Mouse (Mus musculus): ENCODE results near the gene 4930590J08Rik. TPM values are rescaled to one million over a fixed set of nuclear protein-coding genes. Genes with fewer than 3 reads are reported as not detected.
"Not testable (repeated sequence)": the region's sequence is repeated elsewhere in the genome, so short reads cannot be mapped to it uniquely, and the experiment has no call there.

Gene 4930590J08Rik
- 0.22 TPM in 2 replicates for polyA plus RNA-seq (2012; rRNA removed)

- not testable (repeated sequence) for H3K4me3 ChIP-seq (replicated peaks; ENCODE audit: extremely low read depth, low read depth, low read length); DNase-seq; H3K4me1 ChIP-seq (ENCODE audit: control insufficient read depth, insufficient read depth, low read length)
- 97% methylated on average over 2 of the region's 2 CpGs for WGBS
Measured at GRCm38 (mm10) chr6:91902509-91902908, at the start of gene 4930590J08Rik. Gene 4930590J08Rik, plus strand, starts transcription at chr6:91902809.

GRCm38 (mm10) chr6:91858339-91858738, 44.3 kb upstream of the 4930590J08Rik start:
- no peak for DNase-seq

DNA sequence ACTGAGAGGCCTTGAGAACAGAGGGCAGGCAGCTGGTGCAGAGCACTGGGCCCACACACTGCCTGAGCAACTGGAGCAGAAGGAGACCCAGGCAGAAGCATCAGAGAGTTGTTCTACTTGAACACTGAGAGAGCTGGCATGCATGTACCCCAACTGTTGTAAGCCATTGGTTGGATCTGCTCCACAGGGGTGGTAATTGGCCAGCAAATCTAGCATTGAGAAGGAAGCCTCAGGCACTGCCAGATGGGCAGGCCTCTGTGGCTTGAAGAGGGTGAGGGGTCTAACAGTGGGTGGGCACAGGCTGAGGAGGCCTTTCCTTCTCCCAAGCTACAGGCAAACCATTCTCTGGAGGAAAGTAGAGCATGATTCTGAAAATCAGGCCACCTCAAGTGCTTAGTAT, 39.8 kb upstream of the 4930590J08Rik start:
- Histone ChIP-seq H3K4me3 (replicated peaks; ENCODE audit: extremely low read depth, low read depth, low read length) (no peak overlapping the region), H3K4me1 (ENCODE audit: control insufficient read depth, insufficient read depth, low read length) (no peaks in the 10 kb centered on the region)
- TF ChIP-seq POLR2A (IDR thresholded peaks at IDR 0.05; ENCODE audit: borderline replicate concordance, extremely low read depth, low read depth, low read length), result no peak
- no peak for TF ChIP-seq CTCF (IDR thresholded peaks at IDR 0.05; ENCODE audit: insufficient read depth, low read length)
- DNase-seq, result no peak

More at GRCm38 (mm10) chr6:91858339-91858738, 44.3 kb upstream of the 4930590J08Rik start:
- WGBS, result 51% methylated on average over 5 of the region's 5 CpGs
- TF ChIP-seq CTCF (IDR thresholded peaks at IDR 0.05; ENCODE audit: insufficient read depth, low read length) (no peak), POLR2A (IDR thresholded peaks at IDR 0.05; ENCODE audit: borderline replicate concordance, extremely low read depth, low read depth, low read length) (no peak)
- no peak overlapping the region for H3K4me3 ChIP-seq (replicated peaks; ENCODE audit: extremely low read depth, low read depth, low read length)
- no peaks in the 10 kb centered on the region for H3K4me1 ChIP-seq (ENCODE audit: control insufficient read depth, insufficient read depth, low read length)

GRCm38 (mm10) chr6:91864595-91864994, 38.0 kb upstream of the 4930590J08Rik start:
- DNase-seq, result no peak
- no peak for TF ChIP-seq POLR2A (IDR thresholded peaks at IDR 0.05; ENCODE audit: borderline replicate concordance, extremely low read depth, low read depth, low read length)
- no peak for TF ChIP-seq CTCF (IDR thresholded peaks at IDR 0.05; ENCODE audit: insufficient read depth, low read length)
- Histone ChIP-seq H3K4me3 (replicated peaks; ENCODE audit: extremely low read depth, low read depth, low read length) (no peak overlapping the region), H3K4me1 (ENCODE audit: control insufficient read depth, insufficient read depth, low read length) (no peaks in the 10 kb centered on the region)
- WGBS, result 55% methylated on average over 5 of the region's 5 CpGs

GRCm38 (mm10) chr6:91865601-91866000, 37.0 kb upstream of the 4930590J08Rik start:
- no peaks in the 10 kb centered on the region for H3K4me1 ChIP-seq (ENCODE audit: control insufficient read depth, insufficient read depth, low read length)
- no peak for DNase-seq
- no peak overlapping the region for H3K4me3 ChIP-seq (replicated peaks; ENCODE audit: extremely low read depth, low read depth, low read length)
- WGBS, result 82% methylated on average over 11 of the region's 11 CpGs
- TF ChIP-seq CTCF (IDR thresholded peaks at IDR 0.05; ENCODE audit: insufficient read depth, low read length) (no peak), POLR2A (IDR thresholded peaks at IDR 0.05; ENCODE audit: borderline replicate concordance, extremely low read depth, low read depth, low read length) (no peak)

GRCm38 (mm10) chr6:91868091-91868490, 34.5 kb upstream of the 4930590J08Rik start:
- Histone ChIP-seq H3K4me1 (ENCODE audit: control insufficient read depth, insufficient read depth, low read length) (no peaks in the 10 kb centered on the region), H3K4me3 (replicated peaks; ENCODE audit: extremely low read depth, low read depth, low read length) (no peak overlapping the region)
- TF ChIP-seq CTCF (IDR thresholded peaks at IDR 0.05; ENCODE audit: insufficient read depth, low read length) (no peak), POLR2A (IDR thresholded peaks at IDR 0.05; ENCODE audit: borderline replicate concordance, extremely low read depth, low read depth, low read length) (no peak)
- WGBS, result 88% methylated on average over 5 of the region's 5 CpGs
- DNase-seq, result no peak

GRCm38 (mm10) chr6:91872781-91873180, 29.8 kb upstream of the 4930590J08Rik start:
- TF ChIP-seq POLR2A (IDR thresholded peaks at IDR 0.05; ENCODE audit: borderline replicate concordance, extremely low read depth, low read depth, low read length) (no peak), CTCF (IDR thresholded peaks at IDR 0.05; ENCODE audit: insufficient read depth, low read length) (no peak)
- Histone ChIP-seq H3K4me3 (replicated peaks; ENCODE audit: extremely low read depth, low read depth, low read length) (no peak overlapping the region), H3K4me1 (ENCODE audit: control insufficient read depth, insufficient read depth, low read length) (no peaks in the 10 kb centered on the region)
- DNase-seq, result no peak
- 44% methylated on average over 2 of the region's 2 CpGs for WGBS

- Histone ChIP-seq H3K4me1 (ENCODE audit: control insufficient read depth, insufficient read depth, low read length) (peaks cover 3% of the 10 kb centered on the region; the same call in 1 of the 2 replicates), H3K4me3 (replicated peaks; ENCODE audit: extremely low read depth, low read depth, low read length) (peak within 1 kb of the TSS; percentile 88)
- DNase-seq, result peak; percentile 83
- TF ChIP-seq CTCF (IDR thresholded peaks at IDR 0.05; ENCODE audit: insufficient read depth, low read length), result no peak
- TF ChIP-seq POLR2A (IDR thresholded peaks at IDR 0.05; ENCODE audit: borderline replicate concordance, extremely low read depth, low read depth, low read length), result peak; percentile 96
- under 1% methylated on average over 47 of the region's 47 CpGs for WGBS
Measured at GRCm38 (mm10) chr6:91877885-91878651, 24.5 kb upstream of the 4930590J08Rik start, which contains the start of gene Ccdc174. Gene Ccdc174, plus strand, starts transcription at chr6:91878053.

GRCm38 (mm10) chr6:91883859-91884258, 18.8 kb upstream of the 4930590J08Rik start:
- Histone ChIP-seq H3K4me3 (replicated peaks; ENCODE audit: extremely low read depth, low read depth, low read length) (no peak overlapping the region), H3K4me1 (ENCODE audit: control insufficient read depth, insufficient read depth, low read length) (no peaks in the 10 kb centered on the region; the same call in 1 of the 2 replicates)
- DNase-seq, result no peak
- 46% methylated on average over 2 of the region's 2 CpGs for WGBS
- TF ChIP-seq POLR2A (IDR thresholded peaks at IDR 0.05; ENCODE audit: borderline replicate concordance, extremely low read depth, low read depth, low read length) (no peak), CTCF (IDR thresholded peaks at IDR 0.05; ENCODE audit: insufficient read depth, low read length) (no peak)

DNA sequence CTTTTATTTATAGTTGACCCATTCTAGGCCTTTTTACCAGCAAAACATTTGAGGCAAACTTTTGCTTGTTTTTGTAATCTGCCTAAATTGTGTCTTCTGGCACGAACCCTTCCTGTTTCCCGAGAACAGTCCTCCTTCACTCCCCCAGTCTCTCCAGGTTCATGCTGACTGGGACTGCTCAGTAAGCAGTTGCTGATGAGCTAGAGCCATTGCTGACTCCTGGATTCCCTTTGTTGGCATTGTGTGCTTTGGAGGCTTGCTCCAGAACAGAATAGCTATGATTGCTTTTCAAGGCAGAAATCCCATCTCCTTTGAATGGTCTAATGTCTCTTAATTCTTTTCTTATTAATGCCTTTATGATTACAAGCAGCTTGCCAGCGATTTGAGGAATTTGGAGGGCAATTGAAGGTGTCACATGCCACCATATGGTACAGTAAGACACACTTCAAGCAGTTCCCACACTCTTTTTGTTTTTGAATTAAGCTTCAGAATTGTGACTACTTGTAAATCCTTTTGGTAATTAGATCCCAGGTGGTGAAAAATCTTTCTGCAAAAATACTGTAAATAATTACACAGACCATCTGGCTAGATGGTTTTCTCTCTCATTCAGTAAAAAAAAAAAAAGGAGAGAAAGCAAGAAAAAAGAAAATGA, 13.2 kb upstream of the 4930590J08Rik start:
- WGBS, result 77% methylated on average over 3 of the region's 3 CpGs
- TF ChIP-seq POLR2A (IDR thresholded peaks at IDR 0.05; ENCODE audit: borderline replicate concordance, extremely low read depth, low read depth, low read length), result no peak
- TF ChIP-seq CTCF (IDR thresholded peaks at IDR 0.05; ENCODE audit: insufficient read depth, low read length), result no peak
- no peak for DNase-seq
- Histone ChIP-seq H3K4me1 (ENCODE audit: control insufficient read depth, insufficient read depth, low read length) (no peaks in the 10 kb centered on the region), H3K4me3 (replicated peaks; ENCODE audit: extremely low read depth, low read depth, low read length) (no peak overlapping the region)
